Mouse (Mus musculus): ENCODE measurements around the gene Map3k20. TPM values are rescaled to one million over a fixed set of nuclear protein-coding genes. Genes with fewer than 3 reads are reported as not detected.

Gene Map3k20
- total RNA-seq, 2 experiments from 2014 or later: 11.7 to 11.8 TPM

DNA sequence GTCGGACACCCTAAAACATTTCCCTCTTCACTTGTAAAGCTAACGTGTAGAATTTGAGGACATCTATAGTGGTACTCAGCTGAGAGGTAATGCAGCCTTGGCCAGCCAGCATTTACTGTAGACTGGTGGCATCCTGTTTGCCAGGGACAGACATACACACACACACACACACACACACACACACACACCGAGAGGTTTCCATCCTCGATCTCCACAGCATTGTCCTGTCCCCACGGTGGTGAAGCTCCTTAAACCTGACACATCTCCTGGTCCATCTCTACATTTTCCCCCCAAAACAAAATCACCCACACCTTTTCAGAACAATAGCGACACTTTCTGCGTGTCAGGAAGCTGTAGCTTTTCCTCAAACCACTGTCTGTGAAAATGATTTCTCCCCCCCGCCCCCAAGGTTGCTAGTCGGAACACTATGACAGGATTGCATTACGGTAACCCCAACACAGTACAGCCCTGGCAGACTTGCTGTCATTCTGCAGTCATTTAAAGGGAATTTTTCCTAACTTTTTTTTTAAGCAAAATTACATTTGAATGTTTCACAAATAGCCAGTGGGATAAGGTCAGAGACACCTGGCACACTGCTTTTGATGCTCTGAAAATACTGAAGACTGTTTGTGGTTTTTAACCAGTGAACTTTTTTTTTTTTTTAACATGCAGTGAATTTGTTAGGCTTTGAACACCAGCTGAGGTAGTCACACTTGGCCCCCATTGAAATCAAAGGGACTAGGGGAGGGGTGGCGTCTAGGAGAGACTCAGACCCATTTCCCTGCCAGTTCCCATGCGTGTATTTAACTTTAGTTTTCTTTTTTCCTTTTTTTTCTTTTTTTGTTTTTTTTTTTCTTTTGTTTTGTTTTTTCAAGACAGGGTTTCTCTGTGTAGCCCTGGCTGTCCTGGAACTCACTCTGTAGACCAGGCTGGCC lies 120.5 kb downstream of the Map3k20 start:
- no peak for DNase-seq (ENCODE audit: low spot score in 2 of 2)
- intact Hi-C loops (cut with DNase I): no loop called here

DNA sequence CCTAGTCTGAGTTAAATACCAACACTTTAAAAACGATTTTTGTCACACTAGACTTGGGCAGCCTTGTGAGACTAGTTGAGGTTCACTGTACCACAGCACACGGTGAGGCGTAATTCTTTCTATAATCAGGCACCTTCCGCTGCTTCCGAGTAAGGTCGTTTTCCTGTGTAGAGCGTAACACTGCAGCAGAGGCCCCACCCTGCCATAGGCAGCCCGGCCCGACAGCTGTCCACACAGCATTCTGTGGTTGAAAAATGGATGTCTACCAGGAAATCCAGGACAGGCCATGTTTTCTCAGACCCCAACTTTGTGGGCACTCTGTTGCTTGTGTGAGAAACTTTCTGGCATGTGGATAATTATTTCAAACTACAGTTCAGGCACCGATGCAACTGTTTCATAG lies 121.3 kb downstream of the Map3k20 start:
- intact Hi-C loops (cut with DNase I): no loop called here
- DNase-seq (ENCODE audit: low spot score in 2 of 2): no peak

- DNase-seq (ENCODE audit: low spot score in 2 of 2): no peak
- intact Hi-C loops (cut with DNase I): no loop called here
Measured at GRCm38 (mm10) chr2:72407341-72408092, 122.1 kb downstream of the Map3k20 start.

DNA sequence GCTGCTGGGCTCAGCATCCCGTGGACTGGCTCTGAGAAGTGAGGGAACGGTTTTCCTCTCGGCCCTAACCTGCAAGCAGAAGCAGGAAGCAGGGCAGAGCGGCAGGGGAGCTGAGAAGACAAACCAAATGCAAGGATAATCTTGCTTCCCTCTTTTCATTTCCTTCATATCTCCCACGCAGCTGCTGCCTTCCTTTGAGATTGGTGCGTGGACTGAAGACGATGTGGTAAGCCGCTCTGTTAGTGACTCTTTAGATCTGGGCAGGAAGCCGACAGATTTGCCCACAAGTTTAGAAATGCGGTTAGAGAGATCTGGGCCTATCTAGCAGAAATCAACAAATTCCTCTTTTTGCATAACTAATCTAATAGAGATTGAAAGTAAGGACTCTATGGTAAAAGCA lies 124.5 kb downstream of the Map3k20 start:
- intact Hi-C loops (cut with DNase I): no loop called here
- DNase-seq (ENCODE audit: low spot score in 2 of 2): peak in 1 of 2 experiments; percentile 19

- no peak for DNase-seq (ENCODE audit: low spot score in 2 of 2)
- intact Hi-C loops (cut with DNase I): no loop called here
Measured at GRCm38 (mm10) chr2:72412266-72412665, 126.8 kb downstream of the Map3k20 start.

DNA sequence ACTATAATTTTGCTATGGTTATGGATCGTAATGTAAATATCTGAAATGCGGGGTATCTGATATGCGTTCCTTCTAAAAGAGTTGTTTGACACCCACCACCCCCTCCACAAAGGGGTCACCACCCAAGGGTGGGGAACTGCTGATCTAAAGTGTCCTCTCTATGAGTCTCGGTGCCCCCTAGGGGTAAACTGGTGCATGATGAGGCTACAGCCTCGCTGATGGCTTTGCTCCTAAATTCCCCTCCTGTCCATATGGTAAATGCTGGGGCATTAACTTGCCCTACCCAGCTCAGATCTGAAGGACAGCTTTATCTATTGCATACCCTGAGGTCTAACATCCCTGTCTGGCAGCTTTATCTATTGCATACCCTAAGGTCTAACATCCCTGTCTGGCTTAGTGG lies 130.0 kb downstream of the Map3k20 start:
- no peak for DNase-seq (ENCODE audit: low spot score in 2 of 2)
- intact Hi-C loops (cut with DNase I): no loop called here

DNA sequence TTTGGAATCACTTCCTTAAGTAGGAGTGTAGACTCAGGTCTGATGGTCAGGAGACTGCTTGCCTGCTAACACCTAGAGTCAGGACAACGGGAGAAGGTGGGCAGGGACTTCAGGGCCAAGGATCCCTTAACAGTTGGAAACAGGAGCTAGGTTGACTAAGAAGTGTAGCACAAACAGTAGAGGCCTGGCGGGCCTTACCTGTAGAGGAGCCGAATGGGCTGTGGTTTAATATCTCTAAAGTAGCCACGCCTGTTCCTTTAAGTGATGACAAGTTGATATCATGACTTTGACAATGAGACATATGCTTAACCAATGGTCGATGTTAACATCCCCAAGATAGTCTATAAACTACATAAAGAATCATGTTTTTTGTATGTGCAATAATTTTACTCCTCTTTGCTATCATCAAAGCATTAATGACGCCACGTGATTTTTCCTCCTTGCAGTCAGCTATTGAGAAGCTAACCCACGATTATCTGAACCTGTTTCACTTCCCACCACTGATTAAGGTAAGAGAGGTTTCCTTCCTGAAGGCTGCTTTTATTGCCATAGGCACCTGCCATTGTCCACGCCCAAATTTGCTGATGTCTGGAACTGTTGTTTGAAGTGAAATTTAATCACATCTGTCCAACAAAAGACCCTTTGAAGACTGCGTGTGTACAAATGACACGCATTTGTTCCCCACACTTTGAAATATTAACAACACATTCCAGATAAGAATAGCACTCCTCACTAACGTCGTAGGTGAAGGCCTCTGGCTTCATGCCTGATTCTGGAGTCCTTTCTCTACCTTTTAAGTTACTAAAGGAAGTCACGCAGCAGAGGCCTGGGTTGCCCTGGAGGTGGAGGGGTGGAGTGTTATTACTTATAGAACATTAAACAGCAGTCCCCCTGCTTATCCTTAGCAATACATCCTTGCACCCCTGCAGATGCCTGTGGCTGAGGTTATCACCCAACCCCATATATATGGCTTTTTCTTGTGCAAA lies 131.0 kb downstream of the Map3k20 start:
- intact Hi-C loops (cut with DNase I): no loop called here
- DNase-seq (ENCODE audit: low spot score in 2 of 2): no peak

- no peak for DNase-seq (ENCODE audit: low spot score in 2 of 2)
- intact Hi-C loops (cut with DNase I): no loop called here
Measured at GRCm38 (mm10) chr2:72420561-72420960, 135.1 kb downstream of the Map3k20 start.

DNA sequence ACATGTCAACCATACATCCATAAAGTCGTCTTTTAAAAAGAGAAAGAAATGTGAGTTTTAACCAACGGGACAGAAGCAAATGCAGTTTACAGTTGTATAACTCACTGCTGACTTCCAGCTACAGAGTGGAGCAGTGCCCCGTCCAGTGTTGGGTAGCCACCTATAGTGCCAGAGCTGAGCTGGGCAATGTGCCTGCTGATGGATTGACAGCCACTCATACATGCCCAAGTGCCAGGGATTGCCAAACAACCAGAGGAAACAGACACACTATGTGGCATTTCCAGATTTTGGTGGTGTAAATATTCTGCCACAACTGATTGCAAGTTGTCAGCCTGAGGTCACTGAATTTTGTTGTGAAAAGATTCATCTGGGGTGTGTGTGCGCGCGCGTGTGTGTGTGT lies 139.2 kb downstream of the Map3k20 start:
- intact Hi-C loops (cut with DNase I): no loop called here
- DNase-seq (ENCODE audit: low spot score in 2 of 2): no peak

DNA sequence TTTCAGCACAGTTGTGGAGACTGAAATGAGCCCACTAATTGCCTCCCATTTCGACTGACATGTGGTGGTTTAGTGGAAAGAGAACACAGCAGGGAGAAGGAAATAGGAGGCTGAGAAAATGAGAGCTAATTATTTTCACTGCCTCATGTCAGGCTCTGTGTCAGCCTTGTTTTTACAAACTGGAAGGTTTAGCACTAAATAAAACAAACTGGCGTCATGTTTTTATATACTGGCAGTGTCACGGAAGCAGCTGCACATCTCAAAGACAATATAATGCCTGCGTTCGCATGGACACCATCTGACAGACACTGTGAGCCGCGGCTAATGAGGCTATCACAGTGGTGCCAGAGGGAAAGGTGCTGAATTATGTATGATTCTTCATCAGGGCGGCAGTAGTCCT lies 141.3 kb downstream of the Map3k20 start:
- DNase-seq (ENCODE audit: low spot score in 2 of 2): no peak
- intact Hi-C loops (cut with DNase I): no loop called here

DNA sequence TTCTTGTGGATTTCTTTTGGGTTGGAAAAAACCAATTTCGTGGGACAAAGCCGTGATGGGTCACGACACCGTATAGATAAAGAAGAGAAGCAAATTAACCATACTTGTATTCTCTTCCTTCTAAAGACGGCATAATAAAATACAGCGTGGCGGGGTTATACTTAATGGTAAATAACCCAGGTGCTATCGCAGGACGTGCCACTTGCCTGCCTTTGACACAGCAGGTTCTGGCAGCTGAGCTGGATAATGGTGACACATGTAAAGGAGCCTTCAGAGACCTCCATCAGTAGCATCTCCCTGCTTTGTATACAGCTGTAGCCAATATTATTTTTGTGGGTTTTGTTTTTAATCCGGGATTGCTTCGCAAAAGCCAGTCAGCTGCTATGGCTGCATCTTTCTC lies 141.9 kb downstream of the Map3k20 start:
- intact Hi-C loops (cut with DNase I): no loop called here
- no peak for DNase-seq (ENCODE audit: low spot score in 2 of 2)

GRCm38 (mm10) chr2:72438941-72439533 lies 153.6 kb downstream of the Map3k20 start:
- intact Hi-C loops (cut with DNase I): no loop called here
- DNase-seq (ENCODE audit: low spot score in 2 of 2): no peak

DNA sequence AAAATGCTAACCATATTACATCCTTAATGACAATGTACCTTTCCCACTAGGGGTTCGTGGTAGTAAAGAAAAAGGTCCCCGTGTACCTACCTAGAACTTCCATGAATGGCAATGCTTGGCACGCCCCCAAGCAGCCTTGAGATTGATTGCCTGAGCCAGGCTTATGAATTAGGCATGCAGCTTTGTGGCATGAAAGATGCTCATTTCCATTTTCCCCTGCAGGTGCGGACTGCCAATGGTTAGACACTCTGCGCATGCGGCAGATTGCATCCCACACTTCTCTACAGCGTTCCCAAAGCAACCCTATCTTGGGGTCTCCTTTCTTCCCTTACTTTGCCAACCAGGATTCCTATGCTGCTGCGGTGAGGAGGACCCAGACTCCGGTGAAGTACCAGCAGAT lies 155.6 kb downstream of the Map3k20 start:
- intact Hi-C loops (cut with DNase I): no loop called here
- DNase-seq (ENCODE audit: low spot score in 2 of 2): no peak

DNA sequence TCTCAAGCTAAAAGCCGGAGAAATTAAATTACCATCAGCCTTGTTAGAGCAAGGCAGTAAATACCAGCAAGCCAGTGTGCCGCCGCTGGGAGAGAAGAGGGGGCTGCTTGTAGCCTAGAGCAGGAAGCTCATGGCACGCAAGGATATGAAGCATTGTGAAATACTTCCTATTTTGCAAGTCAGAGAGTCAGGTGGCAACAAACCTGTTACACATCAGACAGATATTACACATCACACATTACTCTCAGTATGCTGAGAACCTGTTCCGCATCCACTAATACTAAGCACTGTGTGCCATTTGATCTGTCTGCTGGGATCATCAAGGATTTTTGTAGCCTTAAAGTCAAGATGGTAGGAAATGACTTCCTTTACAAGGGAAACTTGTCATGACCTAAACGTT lies 157.4 kb downstream of the Map3k20 start:
- no peak for DNase-seq (ENCODE audit: low spot score in 2 of 2)
- intact Hi-C loops (cut with DNase I): no loop called here

DNA sequence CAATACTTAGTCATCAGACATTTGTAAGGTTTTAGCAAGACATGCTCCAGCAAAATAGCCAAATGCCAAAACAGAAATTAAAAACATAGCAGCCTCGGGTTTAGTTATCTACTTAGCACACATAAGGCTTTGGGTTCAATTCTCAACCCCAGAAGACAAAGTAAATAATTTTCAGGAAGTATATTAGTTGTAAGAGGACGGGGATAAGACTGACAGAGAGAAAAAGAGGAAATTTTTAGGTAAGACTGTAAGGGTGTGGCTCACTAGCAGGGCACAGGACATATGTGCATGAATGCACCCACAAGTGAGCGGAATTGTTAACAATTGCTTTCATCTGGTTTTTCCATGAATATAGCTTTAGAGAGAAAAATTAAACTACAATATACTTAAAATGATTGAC lies 158.5 kb downstream of the Map3k20 start:
- intact Hi-C loops (cut with DNase I): no loop called here
- no peak for DNase-seq (ENCODE audit: low spot score in 2 of 2)

- DNase-seq (ENCODE audit: low spot score in 2 of 2): no peak
Measured at GRCm38 (mm10) chr2:72446106-72446505, 160.7 kb downstream of the Map3k20 start.

DNA sequence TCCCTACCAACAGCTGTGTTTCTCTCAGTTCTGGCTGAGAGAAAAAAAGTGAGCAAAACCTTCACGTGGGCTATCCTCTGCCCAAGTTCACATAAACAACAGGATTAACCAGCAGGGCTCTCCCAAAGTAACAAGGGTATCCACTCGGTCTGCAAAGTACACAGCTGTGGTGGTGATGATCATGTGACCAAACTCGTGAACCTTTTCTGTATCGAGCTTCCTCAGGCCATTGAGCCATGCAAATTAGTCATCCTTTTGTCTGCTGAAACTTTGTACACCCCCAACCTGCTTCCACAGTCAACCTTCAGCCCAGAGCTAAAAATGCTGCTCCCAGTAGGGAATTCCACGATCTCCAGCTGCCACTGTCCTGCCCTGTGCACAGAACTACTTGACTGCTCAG lies 161.2 kb downstream of the Map3k20 start:
- intact Hi-C loops (cut with DNase I): no loop called here
- no peak for DNase-seq (ENCODE audit: low spot score in 2 of 2)

More at GRCm38 (mm10) chr2:72446106-72446505, 160.7 kb downstream of the Map3k20 start:
- intact Hi-C loops (cut with DNase I): no loop called here

DNA sequence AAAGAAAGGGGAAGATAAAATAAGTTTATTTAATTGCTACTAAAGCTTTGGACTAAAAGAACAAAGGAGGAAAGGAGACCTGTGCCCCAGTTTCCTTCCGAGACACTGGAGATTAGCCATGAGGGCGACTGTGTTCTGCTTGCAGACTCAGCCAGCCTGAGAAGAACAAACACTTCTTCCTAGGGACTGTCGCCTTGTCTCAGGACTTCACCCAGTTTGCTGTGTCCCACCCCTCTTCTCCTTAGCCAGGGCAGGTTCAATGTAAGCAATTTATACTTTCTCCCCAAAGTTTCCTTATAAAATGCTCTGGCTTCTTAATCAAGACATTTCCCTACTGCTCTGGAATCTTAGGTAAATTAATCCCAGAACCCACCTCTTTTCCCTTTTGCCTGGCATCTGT lies 168.1 kb downstream of the Map3k20 start:
- DNase-seq (ENCODE audit: low spot score in 2 of 2): no peak
- intact Hi-C loops (cut with DNase I): no loop called here

- intact Hi-C loops (cut with DNase I): no loop called here
- DNase-seq (ENCODE audit: low spot score in 2 of 2): no peak
Measured at GRCm38 (mm10) chr2:72456189-72456588, 170.8 kb downstream of the Map3k20 start.
